Mouse (Mus musculus) Patski (cell line): Measurements from ENCODE around the gene Larp1b. TPM values are rescaled to one million over a fixed set of nuclear protein-coding genes. Genes with fewer than 3 reads are reported as not detected.

Source experiments
- ATAC-seq: fragments of 100-300 bp; one replicate; pipeline ENCODE4 v1.8.0; 2021
- CTCF ChIA-PET: fragments of 350-600 bp; sonication (Branson Sonifier 250); formaldehyde crosslinking; loops from one replicate; lab custom pipeline; 2022; ENCODE audit warnings: inconsistent platforms; lab: Charles Lee
- POLR2A ChIA-PET: fragments of 350-600 bp; sonication (Branson Sonifier 250); formaldehyde crosslinking; loops from one replicate; lab custom pipeline; 2022; ENCODE audit warnings: antibody characterized with exemption, inconsistent platforms; lab: Charles Lee
- DNase-seq: peaks from one replicate; pipeline ENCODE4 v3.0.0-alpha.2; 2011; ENCODE audit warnings: low read depth, low spot score
- H3K27me3 ChIP-seq: fragments of 371-371 bp; one replicate; pipeline ENCODE4 v1.5.1; 2021
- CTCF ChIP-seq: fragments of 100-300 bp; IDR thresholded peaks from one replicate; pipeline ENCODE4 v1.5.1; 2021
- in situ Hi-C: fragments of 300-500 bp; cut with MboI; formaldehyde crosslinking; loops from 3 replicates; pipeline ENCODE4 v1.11.1; 2018; ENCODE audit warnings: low pct_unique_long_range_greater_than_20kb, mixed read lengths
- polyA plus RNA-seq: library from polyadenylated mRNA; unstranded; gene quantifications from one replicate; pipeline ENCODE4 v1.2.3, GENCODE M21; 2021

Larp1b gene
- polyA plus RNA-seq, 1 experiment from 2014 or later: 64.6 TPM

DNA sequence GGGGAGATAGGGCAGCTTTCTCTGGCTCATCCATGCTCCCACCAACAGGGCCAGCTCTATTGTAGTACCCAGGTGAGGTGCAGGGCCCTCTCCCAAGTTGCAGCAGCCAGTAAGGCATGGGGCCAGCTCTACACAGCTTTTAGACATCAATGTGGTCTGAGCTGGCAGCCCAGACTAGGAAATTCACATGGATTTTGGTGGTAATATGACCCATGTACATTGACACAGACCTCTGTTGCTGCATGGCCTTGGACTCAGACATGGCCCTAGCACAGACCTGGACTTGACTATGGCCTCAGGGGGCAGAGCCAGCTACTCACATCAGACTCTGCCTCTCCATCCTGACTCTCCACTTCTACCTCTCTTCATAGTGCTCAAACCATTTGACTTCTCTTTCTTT lies 9.2 kb downstream of the Larp1b start:
- POLR2A ChIA-PET: interaction anchor here (0.6 kb wide), 1 partner anchor 66 kb away, joined by 3 read pairs; no protein-coding TSS in a partner anchor
- DNase-seq: no peak
- in situ Hi-C loops: loop anchor here (10.0 kb wide), 1 partner anchor 216 kb away; no protein-coding TSS in a partner anchor
- no peaks in the 10 kb centered on the region for H3K27me3 ChIP-seq
- ATAC-seq: no peak
- TF ChIP-seq CTCF: no peak
- CTCF ChIA-PET: interaction anchor here (5.0 kb wide), 1 partner anchor 14 kb away, joined by 19 read pairs; no protein-coding TSS in a partner anchor

- ATAC-seq (no peak), DNase-seq (no peak)
- no peaks in the 10 kb centered on the region for H3K27me3 ChIP-seq
- ChIA-PET CTCF (interaction anchor here (0.7 to 1.0 kb wide), 2 partner anchors 17 to 62 kb away, joined by 3 read pairs; no protein-coding TSS in a partner anchor), POLR2A (no interaction called here)
- in situ Hi-C loops: no loop called here
- TF ChIP-seq CTCF: no peak
Measured at GRCm38 (mm10) chr3:40980758-40981157, 31.1 kb downstream of the Larp1b start.

DNA sequence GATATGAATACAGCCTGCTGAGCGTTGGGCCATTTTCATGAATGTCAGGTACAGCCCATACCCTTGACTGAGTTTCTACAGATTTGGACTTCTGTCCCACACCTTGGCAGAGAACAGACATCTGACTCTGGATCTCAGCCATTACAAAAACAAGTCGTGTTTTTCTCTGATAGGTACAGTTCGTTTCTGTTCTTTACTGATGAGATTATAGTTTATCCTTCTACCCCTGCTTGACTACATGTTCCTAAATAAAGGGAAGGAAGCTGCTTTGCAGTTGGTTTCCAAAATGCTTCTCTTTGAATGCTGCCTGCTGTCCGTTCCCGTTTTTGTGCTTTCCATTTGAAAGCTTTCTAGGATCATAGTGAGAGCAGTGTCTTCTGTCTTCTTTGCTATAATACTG lies 37.9 kb downstream of the Larp1b start:
- POLR2A ChIA-PET: interaction anchor here (1.3 kb wide), 1 partner anchor 15 kb away, joined by 3 read pairs; no protein-coding TSS in a partner anchor
- no peaks in the 10 kb centered on the region for H3K27me3 ChIP-seq
- in situ Hi-C loops: no loop called here
- CTCF ChIA-PET: interaction anchor here (1.3 kb wide), 1 partner anchor 10 kb away, joined by 3 read pairs; no protein-coding TSS in a partner anchor
- no peak for TF ChIP-seq CTCF
- ATAC-seq (no peak), DNase-seq (no peak)

DNA sequence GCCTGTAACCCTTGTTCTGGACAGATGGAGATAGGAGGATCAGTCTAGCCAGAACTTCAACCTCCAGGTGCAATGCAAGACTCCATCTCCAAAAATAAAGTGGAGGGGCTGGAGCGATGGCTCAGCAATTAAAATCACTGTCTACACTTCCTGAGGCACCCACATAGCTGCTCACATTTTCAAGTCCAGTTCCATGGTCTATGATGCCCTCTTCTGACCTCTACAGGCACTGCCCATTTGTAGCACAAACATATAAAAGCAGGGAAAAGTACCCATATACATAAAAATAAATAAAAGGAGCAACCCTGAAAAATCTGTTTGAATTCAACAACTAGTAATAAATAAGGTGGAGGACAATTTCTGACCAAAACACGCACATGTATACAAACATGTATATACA lies 39.1 kb downstream of the Larp1b start:
- ChIA-PET CTCF (interaction anchor here (1.3 to 1.4 kb wide), 3 partner anchors 9 to 15 kb away, joined by 3 to 4 read pairs (median 4); no protein-coding TSS in a partner anchor), POLR2A (interaction anchor here (1.3 kb wide), 1 partner anchor 16 kb away, joined by 3 read pairs; no protein-coding TSS in a partner anchor)
- in situ Hi-C loops: no loop called here
- no peaks in the 10 kb centered on the region for H3K27me3 ChIP-seq
- no peak for ATAC-seq
- DNase-seq: no peak
- peak; percentile 56 for TF ChIP-seq CTCF

DNA sequence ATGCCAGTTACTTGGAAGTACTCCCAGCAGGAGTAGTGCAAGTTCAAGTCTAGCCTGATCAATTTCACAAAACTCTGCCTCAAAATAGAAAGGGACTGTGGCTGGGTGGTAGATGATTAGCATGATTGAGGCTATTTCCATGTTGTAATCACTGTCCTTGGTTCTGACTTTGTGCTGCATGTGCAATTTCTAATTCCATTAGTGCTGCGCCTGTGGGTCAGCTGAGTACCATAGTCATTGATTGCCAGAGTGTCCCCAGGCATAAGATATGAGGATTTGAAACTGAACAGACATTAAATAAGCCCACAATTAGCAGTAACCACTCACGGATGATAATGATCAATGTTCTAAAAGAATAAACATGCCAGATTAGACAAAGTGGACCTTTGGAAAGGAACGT lies 41.9 kb downstream of the Larp1b start:
- DNase-seq: no peak
- no peak for TF ChIP-seq CTCF
- ATAC-seq: no peak
- CTCF ChIA-PET: no interaction called here
- POLR2A ChIA-PET: no interaction called here
- H3K27me3 ChIP-seq: no peaks in the 10 kb centered on the region
- in situ Hi-C loops: no loop called here

DNA sequence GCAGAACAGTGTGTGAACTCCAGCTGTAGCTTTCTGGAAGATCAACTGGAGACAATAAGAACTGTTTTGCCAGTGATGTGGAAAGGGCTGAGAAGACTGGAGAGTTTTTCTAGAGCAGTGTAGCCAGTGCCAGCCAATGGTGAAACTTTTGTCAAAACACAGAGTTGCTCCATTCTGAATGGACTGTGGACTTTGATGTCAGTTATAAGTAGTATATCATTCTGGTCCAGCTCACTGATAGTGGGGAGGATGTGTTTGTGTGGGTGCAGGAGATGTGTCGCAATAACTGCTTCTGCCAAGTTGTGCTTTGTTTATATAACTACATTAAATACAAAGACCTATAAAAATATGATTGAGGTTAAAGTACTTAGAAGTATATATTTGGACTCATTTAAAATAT lies 45.5 kb downstream of the Larp1b start:
- DNase-seq: no peak
- ChIA-PET POLR2A (no interaction called here), CTCF (interaction anchor here (0.9 to 1.2 kb wide), 3 partner anchors 9 to 43 kb away, joined by 3 to 4 read pairs (median 3); no protein-coding TSS in a partner anchor)
- in situ Hi-C loops: no loop called here
- H3K27me3 ChIP-seq: no peaks in the 10 kb centered on the region
- no peak for TF ChIP-seq CTCF
- ATAC-seq: no peak

GRCm38 (mm10) chr3:41009315-41009714 lies 59.7 kb downstream of the Larp1b start:
- POLR2A ChIA-PET: no interaction called here
- in situ Hi-C loops: no loop called here
- no peak for TF ChIP-seq CTCF
- DNase-seq (no peak), ATAC-seq (no peak)
- no peaks in the 10 kb centered on the region for H3K27me3 ChIP-seq
- CTCF ChIA-PET: interaction anchor here (0.6 to 0.9 kb wide), 3 partner anchors 13 to 33 kb away, joined by 3 read pairs; no protein-coding TSS in a partner anchor

- POLR2A ChIA-PET: no interaction called here
- no peaks in the 10 kb centered on the region for H3K27me3 ChIP-seq
- ATAC-seq (no peak), DNase-seq (no peak)
- no peak for TF ChIP-seq CTCF
- in situ Hi-C loops: no loop called here
- CTCF ChIA-PET: interaction anchor here (1.0 to 3.3 kb wide), 3 partner anchors 11 to 57 kb away, joined by 3 to 13 read pairs (median 3); no protein-coding TSS in a partner anchor
Measured at GRCm38 (mm10) chr3:41009990-41010389, 60.4 kb downstream of the Larp1b start.

DNA sequence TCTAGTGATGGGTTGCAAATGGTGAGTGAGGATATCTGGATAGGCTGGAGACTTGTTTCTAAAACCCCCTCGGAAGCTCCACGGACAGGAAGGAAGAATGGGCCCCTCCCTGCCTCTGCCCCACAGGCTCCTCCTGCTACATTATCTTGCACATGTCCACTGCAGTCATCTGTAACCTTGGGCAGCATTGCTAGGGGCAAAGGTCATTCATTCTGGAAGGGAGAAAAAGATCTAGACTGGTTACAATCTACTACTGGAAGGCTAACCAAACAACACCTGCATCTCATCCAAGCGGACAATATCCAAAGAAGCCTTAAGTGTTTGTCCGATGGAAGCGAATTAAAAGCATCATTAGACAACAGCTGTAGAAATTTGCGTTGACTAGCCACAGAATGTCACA lies 61.1 kb downstream of the Larp1b start:
- no peaks in the 10 kb centered on the region for H3K27me3 ChIP-seq
- TF ChIP-seq CTCF: no peak
- DNase-seq (no peak), ATAC-seq (no peak)
- in situ Hi-C loops: no loop called here
- ChIA-PET POLR2A (no interaction called here), CTCF (interaction anchor here (1.0 to 3.3 kb wide), 2 partner anchors 12 to 17 kb away, joined by 3 to 13 read pairs; no protein-coding TSS in a partner anchor)

- TF ChIP-seq CTCF: no peak
- DNase-seq (no peak), ATAC-seq (no peak)
- ChIA-PET CTCF (interaction anchor here (1.2 to 3.3 kb wide), 4 partner anchors 14 to 166 kb away, joined by 3 to 13 read pairs (median 4); no protein-coding TSS in a partner anchor), POLR2A (no interaction called here)
- no peaks in the 10 kb centered on the region for H3K27me3 ChIP-seq
- in situ Hi-C loops: no loop called here
Measured at GRCm38 (mm10) chr3:41012451-41012850, 62.8 kb downstream of the Larp1b start.

DNA sequence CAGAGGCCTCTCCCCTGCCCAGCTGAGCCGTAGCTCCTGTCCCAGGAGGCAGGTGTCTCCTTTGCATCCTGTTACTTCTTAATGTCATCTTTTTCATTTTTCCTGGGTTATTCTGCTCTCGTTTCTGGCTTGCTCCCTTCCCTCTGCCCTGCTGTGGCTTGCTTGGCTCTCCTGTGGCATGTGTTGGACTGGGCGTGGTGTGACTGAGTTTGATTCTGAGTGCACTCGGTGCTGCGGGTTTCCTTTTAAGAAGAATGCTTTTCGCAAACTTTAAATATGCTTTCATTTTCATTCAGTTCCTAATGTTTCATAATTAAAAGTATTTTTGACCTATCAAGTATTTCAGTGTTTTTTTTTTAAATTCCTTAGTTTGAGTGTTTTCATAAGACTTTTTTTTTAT lies 65.3 kb downstream of the Larp1b start:
- no peak for ATAC-seq
- POLR2A ChIA-PET: interaction anchor here (0.7 kb wide), 1 partner anchor 332 kb away, joined by 4 read pairs; no protein-coding TSS in a partner anchor
- CTCF ChIA-PET: interaction anchor here (1.3 kb wide), 1 partner anchor 19 kb away, joined by 4 read pairs; no protein-coding TSS in a partner anchor
- H3K27me3 ChIP-seq: no peaks in the 10 kb centered on the region
- no peak for DNase-seq
- no peak for TF ChIP-seq CTCF
- in situ Hi-C loops: no loop called here
